Mouse (Mus musculus) forebrain, embryonic 11.5 days (tissue): ENCODE data around the gene Irf2. TPM values are rescaled to one million over a fixed set of nuclear protein-coding genes. Genes with fewer than 3 reads are reported as not detected.

Experiments used
- ATAC-seq: fragments of 200-750 bp; cut with Nextera tagmentation; replicated peaks from 2 replicates; pipeline ENCODE4 v1.8.0; 2017; ENCODE audit warnings: moderate TSS enrichment; ENCODE audit not compliant: low FRiP score
- DNase-seq: peaks from one replicate; pipeline ENCODE4 v3.0.0-alpha.2; 2017; ENCODE audit warnings: low spot score
- H3K27ac ChIP-seq: fragments of 300-500 bp; sonication (generic); 2 replicates; pipeline ENCODE4 v1.5.1; 2014; ENCODE audit warnings: low read depth, low read length
- H3K27me3 ChIP-seq: fragments of 300-500 bp; sonication (generic); 2 replicates; pipeline ENCODE4 v1.6.1; 2014; ENCODE audit warnings: mild to moderate bottlenecking, low read length, mixed read lengths; ENCODE audit not compliant: control insufficient read depth, insufficient read depth
- H3K36me3 ChIP-seq: fragments of 300-500 bp; sonication (generic); 2 replicates; pipeline ENCODE4 v1.6.1; 2014; ENCODE audit warnings: mild to moderate bottlenecking, low read length, moderate library complexity, mixed read lengths; ENCODE audit not compliant: control insufficient read depth, insufficient read depth
- H3K4me1 ChIP-seq: fragments of 300-500 bp; sonication (generic); replicated peaks from 2 replicates; pipeline ENCODE4 v1.6.1; 2014; ENCODE audit warnings: low read length, mixed read lengths; ENCODE audit not compliant: control insufficient read depth, insufficient read depth
- H3K4me2 ChIP-seq: fragments of 300-500 bp; sonication (generic); 2 replicates; pipeline ENCODE4 v1.6.1; 2014; ENCODE audit warnings: low read depth, mild to moderate bottlenecking, low read length, moderate library complexity, mixed read lengths; ENCODE audit not compliant: severe bottlenecking
- H3K4me3 ChIP-seq: fragments of 300-500 bp; sonication (generic); 2 replicates; pipeline ENCODE4 v1.5.1; 2014; ENCODE audit warnings: low read depth, low read length
- H3K9ac ChIP-seq: fragments of 300-500 bp; sonication (generic); 2 replicates; pipeline ENCODE4 v1.6.1; 2014; ENCODE audit warnings: low read length
- H3K9me3 ChIP-seq: fragments of 300-500 bp; sonication (generic); 2 replicates; pipeline ENCODE4 v1.6.1; 2016; ENCODE audit warnings: low read length, mixed read lengths; ENCODE audit not compliant: control insufficient read depth
- WGBS: fragments of 180-500 bp; shearing (Covaris S2); extraction: QIAGEN DNeasy Blood & Tissue Kit; methylation state at CpG from one replicate; pipeline ENCODE4 v1.1.7; 2014; 5-methylcytosine and 5-hydroxymethylcytosine counted together
- polyA plus RNA-seq: library from polyadenylated mRNA; unstranded; fragments of >200 nt; fragmentation: Nextera tagmentation; extraction: Ambion mirVana; gene quantifications from 2 replicates; pipeline ENCODE4 v1.2.1, GENCODE M21; 2014

The Irf2 gene
- polyA plus RNA-seq, 1 experiment from 2014 or later, result 12.8 TPM

GRCm38 (mm10) chr8:46754355-46754754 lies 14.8 kb downstream of the Irf2 start:
- no peaks in the 10 kb centered on the region for H3K9me3 ChIP-seq
- no peak overlapping the region for H3K4me3 ChIP-seq
- H3K27ac ChIP-seq, result no peak overlapping the region

GRCm38 (mm10) chr8:46755731-46756333 lies 16.3 kb downstream of the Irf2 start:
- DNase-seq (peak; percentile 1), ATAC-seq (no peak)
- H3K4me1 ChIP-seq, result no peaks in the 10 kb centered on the region
- no peak overlapping the region for H3K9ac ChIP-seq
- WGBS, result 87% methylated on average over 5 of the region's 5 CpGs
- H3K27me3 ChIP-seq, result no peaks in the 10 kb centered on the region
- H3K27ac ChIP-seq, result no peak overlapping the region
- no peak overlapping the region for H3K4me3 ChIP-seq
- no peaks in the 10 kb centered on the region for H3K36me3 ChIP-seq
- H3K9me3 ChIP-seq, result no peaks in the 10 kb centered on the region
- no peak overlapping the region for H3K4me2 ChIP-seq

More at GRCm38 (mm10) chr8:46754355-46754754, 14.8 kb downstream of the Irf2 start:
- 94% methylated on average over 5 of the region's 5 CpGs for WGBS
- H3K4me2 ChIP-seq, result no peak overlapping the region
- H3K4me1 ChIP-seq, result no peaks in the 10 kb centered on the region
- DNase-seq (no peak), ATAC-seq (no peak)
- H3K9ac ChIP-seq, result no peak overlapping the region
- H3K36me3 ChIP-seq, result no peaks in the 10 kb centered on the region
- no peaks in the 10 kb centered on the region for H3K27me3 ChIP-seq

GRCm38 (mm10) chr8:46757613-46758012 lies 18.1 kb downstream of the Irf2 start:
- no peak for ATAC-seq
- WGBS, result 93% methylated on average over 9 of the region's 9 CpGs
- no peaks in the 10 kb centered on the region for H3K36me3 ChIP-seq

GRCm38 (mm10) chr8:46758131-46758530 lies 18.6 kb downstream of the Irf2 start:
- H3K9me3 ChIP-seq, result no peaks in the 10 kb centered on the region
- H3K27ac ChIP-seq, result no peak overlapping the region
- DNase-seq (peak; percentile 24), ATAC-seq (no peak)
- no peaks in the 10 kb centered on the region for H3K36me3 ChIP-seq
- no peak overlapping the region for H3K4me2 ChIP-seq
- no peak overlapping the region for H3K4me3 ChIP-seq
- no peaks in the 10 kb centered on the region for H3K27me3 ChIP-seq
- H3K9ac ChIP-seq, result no peak overlapping the region
- WGBS, result 92% methylated on average over 7 of the region's 7 CpGs
- H3K4me1 ChIP-seq, result no peaks in the 10 kb centered on the region

More at GRCm38 (mm10) chr8:46757613-46758012, 18.1 kb downstream of the Irf2 start:
- Histone ChIP-seq H3K4me2 (no peak overlapping the region), H3K27ac (no peak overlapping the region), H3K9ac (no peak overlapping the region), H3K4me1 (no peaks in the 10 kb centered on the region), H3K9me3 (no peaks in the 10 kb centered on the region), H3K27me3 (no peaks in the 10 kb centered on the region), H3K4me3 (no peak overlapping the region)
- DNase-seq, result peak; percentile 11

GRCm38 (mm10) chr8:46758676-46759075 lies 19.1 kb downstream of the Irf2 start:
- Histone ChIP-seq H3K27ac (no peak overlapping the region), H3K4me1 (no peaks in the 10 kb centered on the region), H3K4me3 (no peak overlapping the region), H3K9me3 (no peaks in the 10 kb centered on the region), H3K9ac (no peak overlapping the region), H3K4me2 (no peak overlapping the region), H3K36me3 (no peaks in the 10 kb centered on the region), H3K27me3 (no peaks in the 10 kb centered on the region)
- ATAC-seq, result no peak
- WGBS, result 78% methylated on average over 2 of the region's 2 CpGs
- peak; percentile 13 for DNase-seq

- H3K4me1 ChIP-seq, result no peaks in the 10 kb centered on the region
- DNase-seq (peak; percentile 13), ATAC-seq (no peak)
- 93% methylated on average over 7 of the region's 7 CpGs for WGBS
- no peak overlapping the region for H3K27ac ChIP-seq
- H3K4me2 ChIP-seq, result no peak overlapping the region
- H3K9ac ChIP-seq, result no peak overlapping the region
- no peaks in the 10 kb centered on the region for H3K9me3 ChIP-seq
- H3K36me3 ChIP-seq, result no peaks in the 10 kb centered on the region
- H3K27me3 ChIP-seq, result no peaks in the 10 kb centered on the region
- H3K4me3 ChIP-seq, result no peak overlapping the region
These were observed 20.0 kb downstream of the Irf2 start for GRCm38 (mm10) chr8:46759562-46759961.

- Histone ChIP-seq H3K9me3 (no peaks in the 10 kb centered on the region), H3K4me2 (no peak overlapping the region), H3K4me3 (no peak overlapping the region), H3K27ac (no peak overlapping the region), H3K27me3 (no peaks in the 10 kb centered on the region), H3K36me3 (no peaks in the 10 kb centered on the region), H3K4me1 (no peaks in the 10 kb centered on the region), H3K9ac (no peak overlapping the region)
- DNase-seq (no peak), ATAC-seq (no peak)
- 93% methylated on average over 7 of the region's 7 CpGs for WGBS
These were observed 21.2 kb downstream of the Irf2 start for GRCm38 (mm10) chr8:46760701-46761100.

GRCm38 (mm10) chr8:46761454-46761853 lies 21.9 kb downstream of the Irf2 start:
- H3K4me2 ChIP-seq, result no peak overlapping the region
- DNase-seq, result peak; percentile 27
- no peaks in the 10 kb centered on the region for H3K4me1 ChIP-seq

More at GRCm38 (mm10) chr8:46761454-46761853, 21.9 kb downstream of the Irf2 start:
- ATAC-seq, result no peak
- H3K27me3 ChIP-seq, result no peaks in the 10 kb centered on the region
- no peaks in the 10 kb centered on the region for H3K36me3 ChIP-seq
- H3K4me3 ChIP-seq, result no peak overlapping the region
- H3K9me3 ChIP-seq, result no peaks in the 10 kb centered on the region
- H3K27ac ChIP-seq, result no peak overlapping the region
- WGBS, result 84% methylated on average over 6 of the region's 6 CpGs
- no peak overlapping the region for H3K9ac ChIP-seq
